Mouse (Mus musculus): ENCODE data around the gene Ndufs3. TPM values are rescaled to one million over a fixed set of nuclear protein-coding genes. Genes with fewer than 3 reads are reported as not detected.

Ndufs3 gene
- total RNA-seq (2021): 100 to 1,000 TPM; 444 to 537 TPM
- long read RNA-seq, experiment 1, transcript Ndufs3-201 (7 exons, 1,046 nt): major isoform, 622 of 641 reads
- long read RNA-seq, experiment 1, partial matches to known transcripts: 8 of 641 reads
- long read RNA-seq, experiment 1, other reads (novel, unspliced or antisense): 10 of 641 reads
- long read RNA-seq, experiment 2, transcript Ndufs3-201 (7 exons, 1,046 nt): major isoform, 587 of 606 reads
- long read RNA-seq, experiment 2, partial matches to known transcripts: 6 of 606 reads
- long read RNA-seq, experiment 2, other reads (novel, unspliced or antisense): 11 of 606 reads

DNA sequence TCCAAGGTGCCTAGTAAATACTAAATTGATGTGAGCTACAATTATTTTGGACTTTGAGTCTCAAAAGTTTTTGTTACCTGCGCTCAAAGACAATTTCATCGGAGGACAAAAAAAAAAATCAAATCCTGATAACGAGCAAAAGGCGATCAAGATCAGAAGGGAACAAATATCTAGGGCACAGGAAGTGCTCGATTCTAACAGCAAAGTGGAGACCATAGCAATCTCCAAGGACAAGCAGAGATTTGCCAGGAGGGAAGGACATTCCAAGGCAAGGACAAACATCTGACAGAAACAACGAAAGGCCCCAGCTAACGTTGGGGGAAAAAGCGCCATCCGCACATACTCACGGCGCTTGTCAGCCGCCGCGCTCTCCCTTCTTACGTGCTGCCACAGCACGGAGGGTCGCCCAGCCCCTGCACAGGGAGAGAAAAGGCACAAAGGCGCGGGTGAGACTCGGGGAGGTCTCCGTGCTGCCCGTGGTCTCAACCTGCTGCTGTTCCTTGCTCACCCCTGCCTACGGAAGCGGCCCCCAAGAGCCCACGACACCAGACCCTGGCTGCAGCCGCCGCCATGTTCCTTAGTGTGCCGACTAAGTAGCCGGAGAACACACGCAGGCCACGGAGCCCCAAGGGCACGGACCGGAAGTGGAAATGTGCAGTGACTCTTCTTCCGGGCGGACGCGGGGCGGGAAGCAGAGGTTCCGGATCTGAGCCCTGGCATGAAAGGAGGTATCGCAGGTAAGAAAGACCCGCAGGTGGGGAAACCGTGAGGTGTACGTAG lies at the start of gene Ndufs3, which contains the start of gene Kbtbd4:
Ndufs3 (minus strand) TSS at position 752 of the 780 bp plus-strand sequence.
Kbtbd4 (plus strand) TSS at position 665 of the 780 bp plus-strand sequence.
- intact Hi-C loops (cut with DNase I; ENCODE audit: low total_unique reads): loop anchor here (5.0 kb wide), 1 partner anchor 37 kb away; no protein-coding TSS in a partner anchor
- peak; percentile 87 for DNase-seq

DNA sequence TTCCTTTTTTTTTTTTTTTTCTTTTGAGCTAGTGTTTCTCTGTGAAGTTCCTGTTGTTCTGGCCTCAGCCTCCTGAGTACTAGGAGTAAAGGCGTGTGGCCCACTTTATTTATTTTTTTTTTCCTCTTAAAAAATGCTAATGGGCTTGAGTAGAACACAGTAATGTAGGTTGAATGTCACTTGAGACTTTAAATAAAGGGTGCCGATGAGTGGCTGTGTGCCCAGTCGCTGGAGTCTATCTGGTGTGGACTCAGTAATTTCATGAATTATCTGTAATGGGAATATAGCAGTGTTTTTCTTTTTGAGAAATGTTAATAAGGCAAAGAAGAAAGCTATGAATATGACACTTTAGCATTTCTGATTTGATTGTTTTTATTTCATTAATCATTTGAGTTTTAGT lies 48.8 kb upstream of the Ndufs3 start:
- DNase-seq: no peak
- intact Hi-C loops (cut with DNase I; ENCODE audit: low total_unique reads): no loop called here

DNA sequence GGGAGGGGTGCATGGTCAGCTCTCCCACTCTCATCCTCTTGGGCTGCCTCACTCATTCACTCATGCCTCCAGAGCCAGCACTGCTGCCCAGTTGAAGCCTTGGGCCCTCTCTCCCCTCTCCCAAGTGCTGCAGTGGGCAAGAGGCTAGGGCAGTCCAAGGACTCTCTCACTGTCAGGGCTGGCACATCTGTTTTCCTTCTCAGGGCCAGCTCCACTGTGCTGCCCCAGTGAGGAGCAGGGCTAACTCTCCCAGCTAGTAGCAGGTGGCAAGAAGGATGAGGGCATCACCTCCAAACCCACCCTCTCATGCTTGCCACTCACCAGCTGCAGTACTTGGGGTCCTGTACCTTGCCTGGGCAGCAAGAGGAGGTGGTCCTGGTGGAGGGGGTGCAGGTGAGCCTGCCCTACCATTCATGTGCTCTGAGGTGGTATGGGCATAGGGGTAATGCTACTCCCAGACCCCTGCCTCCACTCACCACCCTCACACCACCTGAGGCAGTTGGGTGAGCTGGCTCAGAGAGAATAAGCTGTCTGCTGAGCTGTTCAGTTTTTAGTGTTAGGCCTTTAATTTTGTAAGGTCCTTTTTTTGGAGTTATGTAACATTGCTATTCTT lies 46.1 kb upstream of the Ndufs3 start:
- intact Hi-C loops (cut with DNase I; ENCODE audit: low total_unique reads): no loop called here
- DNase-seq: no peak

DNA sequence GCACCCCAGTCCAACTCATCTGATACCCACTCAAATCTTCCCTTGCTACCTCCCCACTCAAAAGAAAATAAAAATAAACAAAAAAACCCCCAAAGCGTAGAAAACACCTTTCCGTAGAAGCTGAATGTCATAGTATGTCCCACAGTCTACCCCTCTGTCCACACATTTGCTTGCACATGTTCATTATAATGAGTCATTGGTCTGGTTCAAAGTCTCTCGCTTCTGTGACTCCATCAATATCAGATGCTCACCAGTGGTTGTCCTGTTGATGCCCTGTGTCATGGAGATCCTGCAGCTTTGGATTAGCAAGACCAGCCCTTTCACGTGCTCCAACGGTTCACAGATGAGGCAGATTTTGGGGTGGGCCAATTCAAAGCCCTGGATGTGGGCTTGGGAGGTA lies 45.5 kb upstream of the Ndufs3 start:
- no peak for DNase-seq
- intact Hi-C loops (cut with DNase I; ENCODE audit: low total_unique reads): no loop called here

DNA sequence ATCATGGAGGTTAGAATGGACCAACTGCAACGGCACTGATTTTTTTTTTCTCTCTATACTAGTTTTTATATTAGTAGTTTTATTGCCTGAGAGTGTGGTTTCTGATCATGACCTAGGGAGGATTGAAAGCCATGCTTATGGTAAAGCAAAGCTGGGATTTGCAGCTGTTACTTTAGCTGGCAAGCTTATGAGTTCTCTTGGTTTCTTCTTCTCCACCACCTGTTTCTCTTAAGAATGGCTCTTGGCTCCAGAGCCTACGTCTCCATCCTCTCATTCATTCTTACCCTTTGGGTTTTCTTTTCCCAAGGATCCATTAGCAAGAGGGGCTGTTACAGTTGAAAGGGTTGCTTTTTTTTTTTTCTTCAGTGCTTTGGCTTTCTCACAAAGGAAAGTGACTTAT lies 37.1 kb upstream of the Ndufs3 start:
- no peak for DNase-seq
- intact Hi-C loops (cut with DNase I; ENCODE audit: low total_unique reads): no loop called here

DNA sequence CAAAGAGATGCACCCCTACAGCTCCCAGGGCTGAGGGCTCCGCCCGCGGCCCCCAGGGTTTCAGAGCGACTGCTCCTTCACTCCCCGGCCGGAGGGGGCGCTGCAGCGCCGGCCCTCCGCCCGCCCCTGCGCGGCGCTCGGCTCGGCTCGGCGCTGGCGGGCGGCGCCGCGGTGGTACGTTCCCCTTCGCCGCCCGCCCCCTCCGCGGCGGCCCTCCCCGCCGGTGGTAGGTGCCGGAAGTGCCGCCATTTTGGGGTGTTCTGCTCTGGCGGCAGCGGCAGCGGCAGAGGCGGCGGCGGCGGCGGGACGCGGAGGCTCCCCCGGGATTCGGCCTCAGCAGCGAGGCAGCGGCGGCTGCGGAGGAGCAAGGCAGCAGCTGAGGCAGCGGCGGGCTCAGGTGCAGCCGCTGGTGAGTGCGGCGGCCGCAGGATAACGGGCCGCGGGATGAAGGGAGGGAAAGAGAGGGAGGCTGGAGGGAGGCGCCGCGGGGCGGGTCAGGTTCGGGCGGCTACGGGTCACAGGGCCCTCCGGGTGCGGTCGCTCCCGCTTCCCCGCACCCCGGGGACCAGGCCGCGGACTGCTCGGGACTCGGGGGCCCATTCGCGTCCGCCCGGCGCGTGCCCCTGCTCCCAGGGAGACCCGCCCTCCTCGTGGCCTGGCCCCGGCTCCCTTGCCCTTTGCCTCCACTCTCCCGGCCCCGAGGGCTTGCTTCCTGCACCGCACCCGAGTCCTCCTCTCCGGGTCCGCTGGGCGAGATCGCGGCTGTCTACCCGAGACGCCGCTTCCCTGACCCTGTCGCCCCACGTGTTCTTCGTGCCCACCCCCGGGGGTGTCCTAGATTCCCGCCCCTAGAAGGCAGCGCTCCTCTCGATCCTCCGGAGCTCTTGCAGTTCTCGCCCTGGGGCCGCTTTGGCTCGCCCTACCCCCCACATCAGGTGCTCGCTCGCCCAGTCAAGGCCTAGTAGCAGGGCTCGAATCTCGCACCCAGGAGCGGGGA lies 35.9 kb upstream of the Ndufs3 start, which contains the start of gene Celf1:
Celf1 (plus strand) TSS at position 150 of the 997 bp plus-strand sequence.
- peak; percentile 85 for DNase-seq
- intact Hi-C loops (cut with DNase I; ENCODE audit: low total_unique reads): no loop called here

DNA sequence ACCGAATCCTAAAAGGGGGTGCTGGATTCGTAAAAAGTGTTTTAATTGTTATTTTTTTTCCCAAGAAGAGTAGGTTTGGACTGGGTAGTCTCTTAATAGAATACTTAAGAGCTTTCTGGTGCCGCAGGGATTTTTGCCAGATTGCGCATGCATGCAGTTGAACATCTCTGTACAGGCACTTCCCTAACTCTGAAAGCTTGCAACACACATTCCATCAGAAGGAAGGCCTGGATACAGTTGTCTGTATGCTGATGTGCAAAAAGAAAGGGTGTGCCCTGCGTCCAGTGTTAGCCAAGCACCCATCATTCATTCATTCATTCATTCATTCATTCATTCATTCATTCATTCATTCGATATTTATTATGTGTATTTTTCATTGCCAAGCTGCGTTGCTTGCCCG lies 35.1 kb upstream of the Ndufs3 start:
- DNase-seq: no peak
- intact Hi-C loops (cut with DNase I; ENCODE audit: low total_unique reads): no loop called here

DNA sequence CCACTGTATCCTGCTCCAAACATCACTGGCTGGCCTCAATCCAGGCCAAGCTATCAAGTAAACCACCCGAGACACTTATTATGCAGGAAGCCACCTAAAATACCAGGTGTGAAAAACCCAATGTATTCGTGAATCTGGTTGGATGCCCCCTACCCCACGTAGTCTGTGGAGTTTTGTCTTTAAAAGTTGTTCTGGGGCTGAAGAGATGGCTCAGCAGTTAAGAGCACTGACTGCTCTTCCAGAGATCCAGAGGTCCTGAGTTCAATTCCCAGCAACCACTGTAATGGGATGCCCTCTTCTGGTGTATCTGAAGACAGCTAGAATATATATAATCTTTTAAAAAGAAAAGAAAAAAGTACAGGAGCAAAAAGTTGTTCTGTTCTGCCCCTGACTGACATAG lies 33.7 kb upstream of the Ndufs3 start:
- no peak for DNase-seq
- intact Hi-C loops (cut with DNase I; ENCODE audit: low total_unique reads): no loop called here

DNA sequence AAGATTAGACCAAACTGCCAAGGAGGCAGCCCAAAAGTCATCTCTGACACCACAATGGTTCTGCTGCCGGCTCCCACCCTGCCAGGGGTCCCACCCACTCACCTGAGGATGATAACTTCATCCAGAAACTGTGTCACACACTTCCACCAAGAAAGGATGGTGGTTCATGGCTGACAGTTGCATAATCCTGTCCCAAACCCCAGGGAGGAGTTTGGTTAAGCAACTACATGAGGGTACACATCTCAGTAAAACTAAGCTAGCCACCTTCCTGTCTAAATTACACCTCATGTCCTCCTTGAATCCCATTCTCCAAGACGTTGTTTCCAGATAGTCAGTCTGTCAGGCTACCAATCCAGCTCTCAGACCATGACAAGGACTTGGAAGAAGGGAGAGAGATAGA lies 27.6 kb upstream of the Ndufs3 start:
- no peak for DNase-seq
- intact Hi-C loops (cut with DNase I; ENCODE audit: low total_unique reads): no loop called here

DNA sequence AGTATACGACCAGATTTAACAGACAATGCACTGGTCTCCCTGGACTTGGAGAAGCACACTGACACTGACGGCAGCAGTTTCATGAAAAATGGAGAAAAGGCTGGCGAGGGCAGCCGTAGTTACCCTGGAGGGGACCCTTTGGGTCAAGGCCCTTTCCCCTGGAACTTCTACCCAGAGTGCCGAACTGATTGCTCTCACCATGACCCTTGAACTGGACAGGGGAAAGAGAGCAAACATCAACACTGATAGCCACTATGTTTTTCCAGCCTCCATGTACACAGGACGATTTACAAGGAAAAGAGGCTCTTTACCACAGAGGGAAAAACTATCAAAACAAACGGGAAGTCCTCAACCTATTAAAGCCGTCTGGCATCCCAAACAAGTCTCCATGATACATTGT lies 27.2 kb upstream of the Ndufs3 start:
- intact Hi-C loops (cut with DNase I; ENCODE audit: low total_unique reads): no loop called here
- no peak for DNase-seq

DNA sequence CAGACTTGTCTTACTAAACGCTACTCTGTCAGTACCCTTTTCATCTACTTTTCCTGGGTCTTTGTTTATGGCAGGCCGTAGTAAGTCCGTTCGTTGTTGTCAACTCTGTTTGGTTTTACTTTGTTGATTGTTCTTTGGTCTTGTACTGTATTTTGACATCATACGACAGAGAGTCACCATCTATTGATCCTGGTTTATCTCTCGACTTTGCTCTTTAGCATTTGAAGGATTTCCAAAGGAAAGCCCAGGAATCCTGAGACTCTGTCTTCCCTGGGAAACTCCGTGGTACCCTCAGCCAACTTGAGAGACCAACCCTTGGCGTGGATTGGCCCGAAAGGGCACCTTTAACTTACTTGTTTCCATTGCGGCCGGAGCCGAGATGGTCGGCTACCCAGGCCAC lies 23.9 kb upstream of the Ndufs3 start:
- intact Hi-C loops (cut with DNase I; ENCODE audit: low total_unique reads): no loop called here
- no peak for DNase-seq

DNA sequence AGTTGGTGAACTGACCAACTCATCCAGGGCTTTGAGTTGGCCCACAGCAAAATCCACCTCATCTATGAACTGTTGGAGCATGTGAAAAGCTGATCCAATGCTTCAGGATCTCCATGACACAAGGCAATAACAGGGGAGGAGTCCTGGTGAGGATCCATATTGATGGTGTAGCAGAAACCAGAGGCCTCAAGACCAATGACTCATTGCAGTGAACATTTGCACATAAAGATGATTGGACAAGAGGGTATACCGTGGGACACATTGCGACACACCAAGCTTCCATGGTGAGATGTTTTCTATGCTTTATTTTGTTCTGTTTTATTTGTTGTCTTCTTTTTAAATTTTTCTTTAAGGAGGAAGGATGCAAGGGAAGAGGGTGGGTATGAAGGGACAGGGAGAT lies 18.0 kb upstream of the Ndufs3 start:
- intact Hi-C loops (cut with DNase I; ENCODE audit: low total_unique reads): no loop called here
- no peak for DNase-seq

DNA sequence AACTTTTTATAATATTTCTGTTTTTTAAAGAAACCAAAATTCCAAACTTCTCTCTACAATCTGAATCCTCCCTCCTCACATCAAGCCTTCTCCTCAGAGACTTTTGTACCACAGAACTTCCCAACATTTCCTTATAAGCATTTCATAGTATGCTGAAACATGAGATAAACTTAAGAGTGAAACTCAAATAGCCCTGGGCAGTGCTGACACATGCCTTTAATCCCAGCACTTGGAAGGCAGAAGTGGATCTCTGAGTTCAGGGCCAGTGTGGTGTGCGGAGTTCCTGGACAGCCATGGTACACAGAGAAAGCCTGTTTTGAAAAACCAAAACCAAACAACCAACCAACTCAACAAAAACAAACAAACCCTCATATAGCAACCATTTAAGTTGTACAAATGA lies 16.6 kb upstream of the Ndufs3 start:
- peak; percentile 9 for DNase-seq
- intact Hi-C loops (cut with DNase I; ENCODE audit: low total_unique reads): no loop called here

DNA sequence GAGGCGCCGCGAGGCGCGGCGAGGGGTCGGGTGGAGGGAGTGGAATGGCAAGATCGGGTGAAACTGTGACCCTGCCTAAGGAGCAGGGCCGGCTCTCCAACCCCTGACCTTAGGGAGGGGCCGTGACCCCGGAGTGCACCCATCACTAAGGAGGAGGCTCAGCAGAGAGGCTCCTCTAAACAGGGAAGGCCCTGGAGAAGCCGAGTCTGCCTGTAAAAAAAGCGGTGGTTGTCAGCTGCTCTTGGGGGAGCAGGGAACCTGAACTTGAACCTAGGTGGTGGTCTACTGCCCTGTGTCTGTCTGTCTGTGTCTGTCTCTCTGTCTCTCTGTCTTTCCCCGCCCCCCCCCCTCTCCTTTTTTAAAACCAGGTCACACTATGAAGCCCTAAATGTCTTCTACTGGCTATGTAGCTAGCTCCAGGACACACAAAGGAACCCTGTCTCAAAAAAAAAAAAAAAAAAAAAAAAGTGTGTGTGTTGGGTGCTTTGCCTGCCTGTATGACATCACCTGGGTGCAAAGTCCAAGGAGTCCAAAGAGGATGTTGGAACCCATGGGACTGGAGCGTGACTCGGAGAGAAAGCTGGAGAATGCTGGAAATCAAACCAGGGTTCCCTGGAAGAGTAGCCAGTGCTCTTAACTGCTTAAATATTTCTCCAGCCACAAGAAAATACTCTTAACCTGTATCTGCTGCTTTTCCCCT lies 13.5 kb upstream of the Ndufs3 start:
- DNase-seq: no peak
- intact Hi-C loops (cut with DNase I; ENCODE audit: low total_unique reads): no loop called here

DNA sequence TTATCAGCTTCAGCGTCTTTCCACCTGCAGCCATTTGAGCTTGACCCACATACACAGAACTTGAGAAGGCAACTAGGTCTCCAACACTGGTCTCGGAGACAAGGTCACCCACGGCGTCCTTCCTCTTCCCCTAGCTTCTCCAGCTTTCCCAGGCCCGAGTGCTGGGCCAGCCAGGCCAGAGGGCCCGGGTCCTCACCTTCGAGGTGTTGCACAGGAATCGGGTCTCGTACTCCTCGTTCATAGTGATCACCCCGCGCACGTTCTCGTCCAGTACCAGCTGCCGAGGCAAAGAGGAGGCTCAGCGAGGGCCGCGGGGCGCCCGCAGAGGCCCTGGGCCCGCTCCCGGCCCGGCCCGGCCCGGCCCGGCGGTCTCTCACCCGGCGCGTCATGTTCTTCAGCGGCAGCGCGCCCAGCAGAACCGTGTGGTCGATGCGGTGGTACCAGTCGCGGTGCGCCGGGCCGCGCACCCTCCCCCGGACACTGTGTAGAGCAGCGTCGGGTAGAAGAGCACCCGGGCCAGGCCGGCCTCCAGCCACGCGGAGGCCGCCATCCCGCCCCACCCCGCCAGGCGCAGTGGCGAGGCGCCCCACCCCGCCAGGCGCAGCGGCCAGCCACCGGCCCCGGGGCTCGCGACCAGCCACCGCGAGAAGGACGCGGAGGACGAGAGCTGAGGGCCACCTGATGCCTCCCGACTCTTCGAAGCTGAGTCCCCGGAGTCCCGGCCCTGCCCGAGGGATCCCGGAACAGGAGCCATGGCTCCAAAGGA lies 12.8 kb upstream of the Ndufs3 start:
- intact Hi-C loops (cut with DNase I; ENCODE audit: low total_unique reads): no loop called here
- peak; percentile 88 for DNase-seq

DNA sequence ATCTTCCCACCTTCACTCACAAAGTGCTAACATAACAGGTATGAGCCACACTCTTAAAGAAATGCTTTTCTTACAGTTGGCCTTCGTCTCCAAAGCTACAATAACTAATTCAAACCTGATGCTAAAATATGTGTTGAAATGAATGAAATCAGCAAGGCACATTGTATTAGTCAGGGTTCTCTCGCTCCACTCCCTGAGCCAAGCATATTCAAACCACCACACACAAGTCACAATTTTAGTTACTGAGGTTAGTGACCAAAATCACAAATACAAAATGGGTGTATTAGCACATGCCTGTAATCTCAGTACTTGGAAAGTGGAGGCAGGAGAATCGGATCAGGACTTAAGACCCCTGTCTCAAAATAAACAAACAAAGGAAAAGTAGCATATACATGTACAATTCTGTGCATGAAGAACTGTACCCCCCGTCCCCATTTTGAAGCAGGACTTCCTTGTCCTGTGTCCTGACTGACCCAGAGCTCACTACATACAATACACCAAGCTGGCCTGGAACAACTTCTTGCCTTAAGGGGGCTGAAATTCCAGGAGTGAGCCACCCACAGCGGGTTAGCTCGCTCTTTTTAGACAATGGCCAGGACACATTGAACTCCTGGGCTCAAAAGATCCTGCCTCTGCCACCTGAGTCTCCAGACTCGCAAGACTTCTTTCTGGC lies 12.1 kb upstream of the Ndufs3 start:
- intact Hi-C loops (cut with DNase I; ENCODE audit: low total_unique reads): no loop called here
- no peak for DNase-seq

DNA sequence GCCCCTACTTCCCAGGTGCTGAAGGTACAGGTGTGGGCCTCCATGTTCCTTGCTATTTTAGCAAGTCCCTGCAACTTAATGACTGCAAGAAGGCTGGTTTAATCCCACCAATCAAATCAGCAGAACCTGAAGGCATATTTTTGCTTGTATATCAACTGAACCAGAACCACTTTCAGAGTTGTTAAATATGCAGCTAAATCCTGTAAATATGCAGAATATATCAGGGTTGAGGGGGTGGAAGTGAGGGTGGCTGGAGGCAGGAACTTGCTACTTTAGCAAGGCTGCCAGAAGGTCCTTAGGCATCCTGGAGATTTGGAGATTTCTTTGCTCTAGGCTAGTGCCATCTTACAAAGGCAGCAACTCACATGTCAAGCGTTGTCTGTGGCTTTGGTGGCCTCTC lies 10.9 kb upstream of the Ndufs3 start:
- DNase-seq: no peak
- intact Hi-C loops (cut with DNase I; ENCODE audit: low total_unique reads): no loop called here

DNA sequence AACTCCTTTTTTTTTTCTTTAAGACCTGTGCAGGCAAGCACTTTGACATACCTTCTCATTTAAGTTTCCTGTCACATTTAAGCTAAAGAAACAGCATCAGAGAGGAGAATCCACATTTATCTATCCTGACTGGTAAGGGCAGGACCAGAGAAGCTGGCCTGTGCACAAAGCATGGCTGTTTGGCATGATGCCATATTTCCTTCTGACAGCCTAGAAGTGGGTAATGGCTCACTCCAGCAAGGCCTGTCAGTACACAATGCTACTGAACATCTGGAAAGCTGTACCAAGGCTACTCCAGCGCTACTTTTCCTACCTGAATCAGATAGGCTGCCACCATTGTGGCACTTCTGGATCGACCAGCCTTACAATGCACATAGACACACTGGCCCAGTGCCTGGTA lies 9.0 kb upstream of the Ndufs3 start:
- no peak for DNase-seq
- intact Hi-C loops (cut with DNase I; ENCODE audit: low total_unique reads): no loop called here
